18 mouse cellular contexts compared by ENCODE assay signal in the genomic region with DNA sequence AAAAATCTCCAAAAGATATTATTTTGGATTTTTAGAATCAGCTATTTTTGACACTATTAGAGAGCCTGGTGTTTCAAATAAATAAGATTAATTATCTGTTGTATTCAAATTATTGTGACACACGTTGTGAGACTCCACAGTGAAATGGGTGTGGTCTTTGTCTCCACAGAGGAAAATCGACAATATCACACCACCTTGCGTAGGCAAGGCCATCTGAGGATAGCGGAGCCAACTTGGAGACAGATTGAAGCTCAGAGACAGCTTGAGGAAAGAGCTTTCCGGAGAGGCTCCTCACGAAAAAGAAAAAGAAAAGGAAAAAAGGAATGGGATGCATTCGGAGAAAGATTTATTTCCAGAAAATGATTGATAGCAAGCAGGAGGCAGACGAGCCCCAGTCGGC. TPM values are rescaled to one million over a fixed set of nuclear protein-coding genes. Genes with fewer than 3 reads are reported as not detected.
"Had no signal": no experiment of that assay in that cellular context is flagged by ENCODE, and none has a peak within 500 bp of the region (broad histone marks: within the 10 kb centered on the region; RNA-seq: fewer than 3 reads in every experiment).

No protein-coding gene starts in this region.

- H3K4me2 ChIP-seq: lung, embryonic 14.5 days; midbrain, embryonic 12.5 days; neural tube, embryonic 13.5 days; neural tube, embryonic 15.5 days; stomach, embryonic 15.5 days had no signal

- H3K27ac ChIP-seq: midbrain, embryonic 10.5 days; midbrain, embryonic 12.5 days; neural tube, embryonic 13.5 days; neural tube, embryonic 15.5 days; stomach, embryonic 15.5 days had no signal

- H3K9ac ChIP-seq: lung, embryonic 14.5 days; midbrain, embryonic 12.5 days; neural tube, embryonic 13.5 days; neural tube, embryonic 15.5 days; stomach, embryonic 15.5 days had no signal

- H3K4me3 ChIP-seq: midbrain, embryonic 10.5 days; midbrain, embryonic 12.5 days; myocyte; neural tube, embryonic 13.5 days; neural tube, embryonic 15.5 days; stomach, embryonic 15.5 days had no signal

- H3K36me3 ChIP-seq: midbrain, embryonic 10.5 days; midbrain, embryonic 12.5 days; neural tube, embryonic 13.5 days; neural tube, embryonic 15.5 days; stomach, embryonic 15.5 days had no signal

- H3K4me1 ChIP-seq: midbrain, embryonic 12.5 days; neural tube, embryonic 13.5 days; neural tube, embryonic 15.5 days had no signal

- ATAC-seq: midbrain, embryonic 16.5 days had no signal

- DNase-seq: lung, adult 18-20 months; lung, embryonic 14.5 days; lung, postnatal 10 days; lung, postnatal 4 days; midbrain, embryonic 14.5 days; right cerebral cortex, postnatal 14 days; thymus, adult 18-20 months; thymus, postnatal 14 days; thymus, postnatal 36 days had no signal

- H3K27me3 ChIP-seq: midbrain, embryonic 12.5 days; neural tube, embryonic 13.5 days; neural tube, embryonic 15.5 days; stomach, embryonic 15.5 days had no signal

- H3K9me3 ChIP-seq: midbrain, embryonic 10.5 days; midbrain, embryonic 12.5 days; neural tube, embryonic 13.5 days; neural tube, embryonic 15.5 days; stomach, embryonic 15.5 days had no signal

RNA-seq across cellular contexts. Expression of a gene that starts 8.7 kb away (rescaled TPM):
- total RNA-seq: megakaryocyte, adult 5-6 weeks; megakaryocyte-erythroid progenitor cell, adult 5-6 weeks had no signal

RNA-seq across cellular contexts. Expression of a gene that starts 39.0 kb away (rescaled TPM):
- total RNA-seq: megakaryocyte, adult 5-6 weeks had no signal
